Mouse (Mus musculus): Measurements from ENCODE around the gene Icam5. TPM values are rescaled to one million over a fixed set of nuclear protein-coding genes. Genes with fewer than 3 reads are reported as not detected.

Icam5 gene
- polyA plus RNA-seq, 1 experiment: 1.0 TPM

GRCm38 (mm10) chr9:21012368-21012767 is 19.5 kb upstream of the Icam5 start:
- no peak overlapping the region for H3K4me3 ChIP-seq (ENCODE audit: insufficient read depth, low read length)
- TF ChIP-seq CTCF (IDR thresholded peaks at IDR 0.05; ENCODE audit: borderline replicate concordance, insufficient read depth, low read length): no peak
- no peak for TF ChIP-seq POLR2A (IDR thresholded peaks at IDR 0.05; ENCODE audit: low read depth, low read length)
- H3K4me1 ChIP-seq (ENCODE audit: control insufficient read depth, insufficient read depth, low read length): no peaks in the 10 kb centered on the region
- H3K27ac ChIP-seq (ENCODE audit: insufficient read depth, low read length): no peak overlapping the region

- Histone ChIP-seq H3K27ac (ENCODE audit: insufficient read depth, low read length) (no peak overlapping the region), H3K4me1 (ENCODE audit: control insufficient read depth, insufficient read depth, low read length) (no peaks in the 10 kb centered on the region), H3K4me3 (ENCODE audit: insufficient read depth, low read length) (peak overlapping the region; percentile 7; the same call in 1 of the 2 replicates)
- TF ChIP-seq POLR2A (IDR thresholded peaks at IDR 0.05; ENCODE audit: low read depth, low read length) (peak; percentile 44; the same call in 1 of the 2 replicates), CTCF (IDR thresholded peaks at IDR 0.05; ENCODE audit: borderline replicate concordance, insufficient read depth, low read length) (no peak)
Observed at GRCm38 (mm10) chr9:21014691-21015570, 16.9 kb upstream of the Icam5 start.

GRCm38 (mm10) chr9:21015571-21016130 is 16.2 kb upstream of the Icam5 start, which contains the start of gene Icam1:
Gene Icam1 (plus strand): TSS chr9:21015985.
- TF ChIP-seq POLR2A (IDR thresholded peaks at IDR 0.05; ENCODE audit: low read depth, low read length) (peak; percentile 88), CTCF (IDR thresholded peaks at IDR 0.05; ENCODE audit: borderline replicate concordance, insufficient read depth, low read length) (no peak)
- Histone ChIP-seq H3K27ac (ENCODE audit: insufficient read depth, low read length) (no peak within 1 kb of the TSS), H3K4me3 (ENCODE audit: insufficient read depth, low read length) (peak within 1 kb of the TSS; percentile 9; the same call in 1 of the 2 replicates)

GRCm38 (mm10) chr9:21016331-21017176 is 15.3 kb upstream of the Icam5 start:
- Histone ChIP-seq H3K4me1 (ENCODE audit: control insufficient read depth, insufficient read depth, low read length) (no peaks in the 10 kb centered on the region), H3K4me3 (ENCODE audit: insufficient read depth, low read length) (0 out of 2 replicates have a peak overlapping the region, but pooled peaks have one; percentile 9)
- TF ChIP-seq POLR2A (IDR thresholded peaks at IDR 0.05; ENCODE audit: low read depth, low read length) (no peak), CTCF (IDR thresholded peaks at IDR 0.05; ENCODE audit: borderline replicate concordance, insufficient read depth, low read length) (no peak)

More at GRCm38 (mm10) chr9:21015571-21016130, 16.2 kb upstream of the Icam5 start, which contains the start of gene Icam1:
- H3K4me1 ChIP-seq (ENCODE audit: control insufficient read depth, insufficient read depth, low read length): no peaks in the 10 kb centered on the region

GRCm38 (mm10) chr9:21017177-21017575 is 14.7 kb upstream of the Icam5 start:
- Histone ChIP-seq H3K4me1 (ENCODE audit: control insufficient read depth, insufficient read depth, low read length) (no peaks in the 10 kb centered on the region), H3K4me3 (ENCODE audit: insufficient read depth, low read length) (no peak overlapping the region), H3K27ac (ENCODE audit: insufficient read depth, low read length) (no peak overlapping the region)
- no peak for TF ChIP-seq POLR2A (IDR thresholded peaks at IDR 0.05; ENCODE audit: low read depth, low read length)
- no peak for TF ChIP-seq CTCF (IDR thresholded peaks at IDR 0.05; ENCODE audit: borderline replicate concordance, insufficient read depth, low read length)

More at GRCm38 (mm10) chr9:21016331-21017176, 15.3 kb upstream of the Icam5 start:
- H3K27ac ChIP-seq (ENCODE audit: insufficient read depth, low read length): no peak overlapping the region

GRCm38 (mm10) chr9:21018600-21018999 is 13.3 kb upstream of the Icam5 start:
- H3K27ac ChIP-seq (ENCODE audit: insufficient read depth, low read length): no peak overlapping the region
- no peaks in the 10 kb centered on the region for H3K4me1 ChIP-seq (ENCODE audit: control insufficient read depth, insufficient read depth, low read length)
- TF ChIP-seq POLR2A (IDR thresholded peaks at IDR 0.05; ENCODE audit: low read depth, low read length) (no peak), CTCF (IDR thresholded peaks at IDR 0.05; ENCODE audit: borderline replicate concordance, insufficient read depth, low read length) (no peak)
- H3K4me3 ChIP-seq (ENCODE audit: insufficient read depth, low read length): no peak overlapping the region

- Histone ChIP-seq H3K4me1 (ENCODE audit: control insufficient read depth, insufficient read depth, low read length) (no peaks in the 10 kb centered on the region), H3K27ac (ENCODE audit: insufficient read depth, low read length) (no peak overlapping the region), H3K4me3 (ENCODE audit: insufficient read depth, low read length) (no peak overlapping the region)
- TF ChIP-seq POLR2A (IDR thresholded peaks at IDR 0.05; ENCODE audit: low read depth, low read length): no peak
- TF ChIP-seq CTCF (IDR thresholded peaks at IDR 0.05; ENCODE audit: borderline replicate concordance, insufficient read depth, low read length): no peak
Observed at GRCm38 (mm10) chr9:21021363-21021762, 10.5 kb upstream of the Icam5 start.

- TF ChIP-seq CTCF (IDR thresholded peaks at IDR 0.05; ENCODE audit: borderline replicate concordance, insufficient read depth, low read length) (no peak), POLR2A (IDR thresholded peaks at IDR 0.05; ENCODE audit: low read depth, low read length) (no peak)
- H3K4me1 ChIP-seq (ENCODE audit: control insufficient read depth, insufficient read depth, low read length): no peaks in the 10 kb centered on the region
- H3K4me3 ChIP-seq (ENCODE audit: insufficient read depth, low read length): no peak overlapping the region
- no peak overlapping the region for H3K27ac ChIP-seq (ENCODE audit: insufficient read depth, low read length)
Observed at GRCm38 (mm10) chr9:21022288-21022687, 9.6 kb upstream of the Icam5 start.

- Histone ChIP-seq H3K27ac (ENCODE audit: insufficient read depth, low read length) (no peak overlapping the region), H3K4me3 (ENCODE audit: insufficient read depth, low read length) (no peak overlapping the region), H3K4me1 (ENCODE audit: control insufficient read depth, insufficient read depth, low read length) (no peaks in the 10 kb centered on the region)
- TF ChIP-seq CTCF (IDR thresholded peaks at IDR 0.05; ENCODE audit: borderline replicate concordance, insufficient read depth, low read length) (no peak; the same call in 1 of the 2 replicates), POLR2A (IDR thresholded peaks at IDR 0.05; ENCODE audit: low read depth, low read length) (no peak)
Observed at GRCm38 (mm10) chr9:21022726-21023125, 9.1 kb upstream of the Icam5 start.

Data from embryonic fibroblast, embryonic 13.5 days (primary cell).